Mouse (Mus musculus) thymus, adult 2 months (tissue): ENCODE results near the gene Mctp1. TPM values are rescaled to one million over a fixed set of nuclear protein-coding genes. Genes with fewer than 3 reads are reported as not detected.

Experiments used
- DNase-seq: peaks from one replicate; pipeline ENCODE4 v3.0.0; 2021
- H3K27ac ChIP-seq: fragments of 200-500 bp; 2 replicates; pipeline ENCODE4 v1.5.1; 2012; ENCODE audit warnings: low read length, control low read depth; ENCODE audit not compliant: control insufficient read depth, insufficient read depth
- H3K27me3 ChIP-seq: fragments of 200-500 bp; 2 replicates; pipeline ENCODE4 v1.6.1; 2012; ENCODE audit warnings: mild to moderate bottlenecking, low read length, moderate library complexity, mixed read lengths; ENCODE audit not compliant: control insufficient read depth, insufficient read depth
- H3K36me3 ChIP-seq: fragments of 200-500 bp; 2 replicates; pipeline ENCODE4 v1.6.1; 2012; ENCODE audit warnings: mild to moderate bottlenecking, low read length, moderate library complexity; ENCODE audit not compliant: control insufficient read depth, insufficient read depth
- H3K4me1 ChIP-seq: fragments of 200-500 bp; replicated peaks from 2 replicates; pipeline ENCODE4 v1.6.1; 2012; ENCODE audit warnings: low read length; ENCODE audit not compliant: control insufficient read depth, insufficient read depth
- H3K4me3 ChIP-seq: fragments of 200-500 bp; 2 replicates; pipeline ENCODE4 v1.5.1; 2012; ENCODE audit warnings: mild to moderate bottlenecking, low read length, control low read depth, moderate library complexity; ENCODE audit not compliant: control insufficient read depth, insufficient read depth
- CTCF ChIP-seq: fragments of 200-500 bp; IDR thresholded peaks from 2 replicates; pipeline ENCODE4 v1.5.1; 2012; ENCODE audit warnings: mild to moderate bottlenecking, control low read depth, low read length, moderate library complexity, borderline replicate concordance; ENCODE audit not compliant: control insufficient read depth, poor library complexity, insufficient read depth; ENCODE audit errors: extremely low read depth
- POLR2A ChIP-seq: fragments of 200-500 bp; IDR thresholded peaks from 2 replicates; pipeline ENCODE4 v1.6.1; 2012; ENCODE audit warnings: mild to moderate bottlenecking, low read length, control low read depth, moderate library complexity; ENCODE audit not compliant: control insufficient read depth, poor library complexity, insufficient read depth; ENCODE audit errors: extremely low read depth
- WGBS: fragments of 180-500 bp; shearing (Covaris S2); methylation state at CpG from one replicate; pipeline ENCODE4 v1.1.7; 2018; 5-methylcytosine and 5-hydroxymethylcytosine counted together
- polyA plus RNA-seq: library from polyadenylated mRNA; depleted of rRNA; stranded (reverse); fragments of >200 nt; gene quantifications from 2 replicates; pipeline ENCODE4 v1.2.3, GENCODE M21; 2012

The Mctp1 gene
- polyA plus RNA-seq, 1 experiment, result 0.77 TPM

GRCm38 (mm10) chr13:76854306-76854705, 470.0 kb downstream of the Mctp1 start:
- TF ChIP-seq CTCF (no peak), POLR2A (no peak)
- no peaks in the 10 kb centered on the region for H3K27me3 ChIP-seq
- H3K4me3 ChIP-seq, result no peak overlapping the region
- WGBS, result 59% methylated on average over 1 of the region's 1 CpGs
- no peak for DNase-seq
- H3K27ac ChIP-seq, result no peak overlapping the region
- H3K4me1 ChIP-seq, result no peaks in the 10 kb centered on the region
- no peaks in the 10 kb centered on the region for H3K36me3 ChIP-seq

GRCm38 (mm10) chr13:76855021-76855420, 470.7 kb downstream of the Mctp1 start:
- Histone ChIP-seq H3K36me3 (no peaks in the 10 kb centered on the region), H3K27ac (no peak overlapping the region), H3K4me1 (no peaks in the 10 kb centered on the region), H3K4me3 (no peak overlapping the region), H3K27me3 (no peaks in the 10 kb centered on the region)
- TF ChIP-seq POLR2A (no peak), CTCF (no peak)
- no peak for DNase-seq
- WGBS, result 98% methylated on average over 3 of the region's 3 CpGs

GRCm38 (mm10) chr13:76857024-76857423, 472.7 kb downstream of the Mctp1 start:
- Histone ChIP-seq H3K4me3 (no peak overlapping the region), H3K36me3 (no peaks in the 10 kb centered on the region)
- 89% methylated on average over 5 of the region's 5 CpGs for WGBS

GRCm38 (mm10) chr13:76858078-76858482, 473.7 kb downstream of the Mctp1 start:
- no peak overlapping the region for H3K27ac ChIP-seq
- no peak overlapping the region for H3K4me3 ChIP-seq
- H3K4me1 ChIP-seq, result no peaks in the 10 kb centered on the region
- 34% methylated on average over 2 of the region's 2 CpGs for WGBS
- H3K27me3 ChIP-seq, result no peaks in the 10 kb centered on the region
- TF ChIP-seq CTCF (no peak), POLR2A (no peak)
- DNase-seq, result no peak
- H3K36me3 ChIP-seq, result no peaks in the 10 kb centered on the region

More at GRCm38 (mm10) chr13:76857024-76857423, 472.7 kb downstream of the Mctp1 start:
- no peak for TF ChIP-seq POLR2A
- Histone ChIP-seq H3K27me3 (no peaks in the 10 kb centered on the region), H3K4me1 (no peaks in the 10 kb centered on the region), H3K27ac (no peak overlapping the region)
- DNase-seq, result no peak

DNA sequence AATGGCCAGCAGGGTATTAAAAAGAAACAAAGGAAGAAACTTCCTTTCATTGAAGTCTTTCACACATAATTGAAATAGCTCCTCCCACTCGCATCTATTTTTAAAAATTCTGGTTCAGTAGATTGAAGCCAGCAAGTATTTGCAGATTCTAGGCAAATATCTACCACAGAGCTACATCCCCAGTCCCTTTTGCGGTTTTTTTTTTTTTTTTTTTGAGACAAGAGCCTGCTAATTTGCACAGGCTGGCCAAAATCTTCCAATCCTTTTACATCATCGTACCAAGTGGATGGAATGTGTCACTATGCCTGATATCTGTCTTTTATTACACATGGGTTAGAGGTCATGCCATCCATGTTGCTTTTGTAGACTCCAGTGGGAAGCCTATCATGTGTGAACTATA, 486.0 kb downstream of the Mctp1 start:
- H3K27ac ChIP-seq, result no peak overlapping the region
- no peaks in the 10 kb centered on the region for H3K27me3 ChIP-seq
- WGBS, result 87% methylated on average over 3 of the region's 3 CpGs
- DNase-seq, result no peak
- no peak overlapping the region for H3K4me3 ChIP-seq
- H3K36me3 ChIP-seq, result no peaks in the 10 kb centered on the region
- H3K4me1 ChIP-seq, result no peaks in the 10 kb centered on the region
- TF ChIP-seq CTCF (no peak), POLR2A (no peak)

GRCm38 (mm10) chr13:76877887-76878763, 493.8 kb downstream of the Mctp1 start:
- no peaks in the 10 kb centered on the region for H3K36me3 ChIP-seq
- H3K4me1 ChIP-seq, result no peaks in the 10 kb centered on the region
- TF ChIP-seq CTCF (no peak), POLR2A (no peak)
- 94% methylated on average over 8 of the region's 8 CpGs for WGBS
- DNase-seq, result no peak
- H3K27me3 ChIP-seq, result no peaks in the 10 kb centered on the region
- H3K27ac ChIP-seq, result no peak overlapping the region
- no peak overlapping the region for H3K4me3 ChIP-seq
